In genomic region chr4:36635666-36636065, GRCm38 (mm10) we compare ENCODE assay signal across 17 mouse cellular contexts.
"Had no signal": no experiment of that assay in that cellular context is flagged by ENCODE, and none has a peak within 500 bp of the region (broad histone marks: within the 10 kb centered on the region; RNA-seq: fewer than 3 reads in every experiment).

No protein-coding gene starts in this region.

- H3K9me3 ChIP-seq: lung, embryonic 15.5 days; megakaryocyte, embryonic 14.5 days; midbrain, embryonic 13.5 days; midbrain, embryonic 15.5 days; neural tube, embryonic 12.5 days; stomach, embryonic 15.5 days had no signal

- H3K27ac ChIP-seq: lung, embryonic 15.5 days; macrophage; midbrain, embryonic 13.5 days; midbrain, embryonic 15.5 days; neural tube, embryonic 12.5 days; stomach, embryonic 15.5 days; stomach, postnatal 0 days had no signal

- DNase-seq: lung, adult 2 months; lung, postnatal 14 days; lung, postnatal 36 days; right cerebral cortex, postnatal 14 days; thymus, adult 18-20 months; thymus, postnatal 14 days; thymus, postnatal 36 days had no signal

- H3K9ac ChIP-seq: lung, embryonic 15.5 days; midbrain, embryonic 13.5 days; midbrain, embryonic 15.5 days; neural tube, embryonic 12.5 days; stomach, embryonic 15.5 days had no signal

- H3K4me2 ChIP-seq: lung, embryonic 15.5 days; midbrain, embryonic 11.5 days; midbrain, embryonic 13.5 days; midbrain, embryonic 15.5 days; neural tube, embryonic 12.5 days; stomach, embryonic 15.5 days had no signal

- ATAC-seq: lung, postnatal 0 days; midbrain, embryonic 13.5 days; midbrain, embryonic 15.5 days had no signal

- H3K4me1 ChIP-seq: lung, embryonic 15.5 days; megakaryocyte, embryonic 14.5 days; midbrain, embryonic 13.5 days; midbrain, embryonic 15.5 days; neural tube, embryonic 12.5 days; stomach, embryonic 15.5 days had no signal

- H3K27me3 ChIP-seq: lung, embryonic 15.5 days; megakaryocyte, embryonic 14.5 days; midbrain, embryonic 13.5 days; midbrain, embryonic 15.5 days; neural tube, embryonic 12.5 days; stomach, embryonic 15.5 days had no signal

- H3K4me3 ChIP-seq: lung, embryonic 15.5 days; megakaryocyte, embryonic 14.5 days; midbrain, embryonic 13.5 days; midbrain, embryonic 15.5 days; neural tube, embryonic 12.5 days; stomach, embryonic 15.5 days had no signal

- H3K36me3 ChIP-seq: lung, embryonic 15.5 days; midbrain, embryonic 13.5 days; midbrain, embryonic 15.5 days; neural tube, embryonic 12.5 days; stomach, embryonic 15.5 days had no signal
